Mouse (Mus musculus) lung, postnatal 0 days (tissue): Measurements from ENCODE around the gene Itgb3. TPM values are rescaled to one million over a fixed set of nuclear protein-coding genes. Genes with fewer than 3 reads are reported as not detected.
A peak's percentile ranks its signal among the peaks of the same experiment; 100 is the strongest.

Experiments used
- ATAC-seq: fragments of 200-750 bp; cut with Nextera tagmentation; 2 replicates; pipeline ENCODE4 v1.8.0; 2017; ENCODE audit warnings: moderate library complexity
- DNase-seq: peaks from one replicate; pipeline ENCODE4 v3.0.0-alpha.2; 2016; ENCODE audit warnings: low spot score
- H3K27ac ChIP-seq: fragments of 300-500 bp; sonication (generic); 2 replicates; pipeline ENCODE4 v1.5.1; 2014; ENCODE audit warnings: antibody characterized with exemption, mild to moderate bottlenecking, low read length, mixed read lengths
- H3K27me3 ChIP-seq: fragments of 300-500 bp; sonication (generic); replicated peaks from 2 replicates; pipeline ENCODE4 v1.6.1; 2014; ENCODE audit warnings: low read length, mixed read lengths; ENCODE audit not compliant: insufficient read depth
- H3K36me3 ChIP-seq: fragments of 300-500 bp; sonication (generic); 2 replicates; pipeline ENCODE4 v1.6.1; 2014; ENCODE audit warnings: low read length, mixed read lengths; ENCODE audit not compliant: insufficient read depth
- H3K4me1 ChIP-seq: fragments of 300-500 bp; sonication (generic); 2 replicates; pipeline ENCODE4 v1.6.1; 2014; ENCODE audit warnings: antibody characterized with exemption, low read depth, low read length, mixed read lengths; ENCODE audit not compliant: insufficient read depth
- H3K4me2 ChIP-seq: fragments of 300-500 bp; sonication (generic); replicated peaks from 2 replicates; pipeline ENCODE4 v1.6.1; 2014; ENCODE audit warnings: low read depth, mild to moderate bottlenecking, low read length, moderate library complexity, mixed read lengths
- H3K4me3 ChIP-seq: fragments of 300-500 bp; sonication (generic); 2 replicates; pipeline ENCODE4 v1.5.1; 2014; ENCODE audit warnings: low read depth, low read length
- H3K9ac ChIP-seq: fragments of 300-500 bp; sonication (generic); replicated peaks from 2 replicates; pipeline ENCODE4 v1.6.1; 2014; ENCODE audit warnings: low read depth, mild to moderate bottlenecking
- H3K9me3 ChIP-seq: fragments of 300-500 bp; sonication (generic); 2 replicates; pipeline ENCODE4 v1.6.1; 2016; ENCODE audit warnings: low read length, mixed read lengths
- CTCF ChIP-seq: IDR thresholded peaks from 2 replicates; pipeline ENCODE4 v1.5.1; 2016; ENCODE audit warnings: antibody characterized with exemption, mild to moderate bottlenecking
- EP300 ChIP-seq: IDR thresholded peaks from 2 replicates; pipeline ENCODE4 v1.6.1; 2016; ENCODE audit warnings: antibody characterized with exemption, mild to moderate bottlenecking, control low read depth
- WGBS: fragments of 180-500 bp; shearing (Covaris S2); extraction: QIAGEN DNeasy Blood & Tissue Kit; methylation state at CpG from one replicate; pipeline ENCODE4 v1.1.7; 2014; 5-methylcytosine and 5-hydroxymethylcytosine counted together
- polyA plus RNA-seq: library from polyadenylated mRNA; unstranded; fragments of >200 nt; fragmentation: Nextera tagmentation; extraction: Ambion mirVana; gene quantifications from 2 replicates; pipeline ENCODE4 v1.2.1, GENCODE M21; 2015

Gene Itgb3
- polyA plus RNA-seq, 1 experiment from 2014 or later = 6.9 TPM

DNA sequence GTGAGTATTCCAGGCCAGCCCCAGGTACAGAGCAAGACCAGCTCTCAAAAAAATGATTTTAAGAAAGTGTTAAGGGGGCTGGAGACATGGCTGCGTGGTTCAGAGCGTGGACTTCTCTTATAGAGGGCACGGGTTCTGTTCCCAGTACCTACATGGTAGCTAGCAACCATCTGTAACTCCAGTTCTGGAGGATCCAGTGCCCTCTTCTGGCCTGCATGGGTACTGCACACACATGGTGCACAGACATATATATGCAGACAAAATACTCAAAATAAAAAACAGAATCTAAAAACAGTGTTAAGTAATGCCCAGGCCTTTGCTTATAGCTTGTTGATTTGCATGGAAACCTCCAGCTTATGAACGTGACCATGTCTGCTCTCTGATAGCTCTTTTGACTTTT lies 52.8 kb downstream of the Itgb3 start:
- TF ChIP-seq CTCF (peak; percentile 21), EP300 (no peak)
- H3K27me3 ChIP-seq = no peaks in the 10 kb centered on the region
- no peak overlapping the region for H3K9ac ChIP-seq
- no peak for DNase-seq
- no peak overlapping the region for H3K4me3 ChIP-seq
- no peak overlapping the region for H3K27ac ChIP-seq
- WGBS = 94% methylated on average over 4 of the region's 4 CpGs
- no peak overlapping the region for H3K4me2 ChIP-seq
- H3K9me3 ChIP-seq = no peaks in the 10 kb centered on the region
- H3K4me1 ChIP-seq = no peaks in the 10 kb centered on the region
- no peak for ATAC-seq
- H3K36me3 ChIP-seq = no peaks in the 10 kb centered on the region

DNA sequence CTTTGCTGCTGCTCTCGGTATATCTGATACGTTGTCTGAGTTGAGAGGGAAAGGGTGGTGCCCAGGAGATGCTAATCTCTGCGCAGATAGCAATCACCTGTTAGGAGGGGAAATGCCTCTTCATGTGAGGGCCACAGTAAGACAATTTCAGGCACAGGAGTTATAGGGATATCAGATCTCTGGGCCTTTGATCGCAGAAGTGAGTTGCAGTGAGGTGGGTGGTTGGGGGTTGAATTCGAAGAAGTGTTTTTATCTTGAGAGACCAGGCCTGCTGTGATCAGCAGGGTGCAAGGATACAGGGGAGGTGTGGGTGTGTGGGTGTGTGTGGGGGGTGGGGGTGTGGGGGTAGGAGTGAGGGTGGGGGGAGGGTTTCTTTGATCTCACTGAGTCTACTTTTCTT lies 53.3 kb downstream of the Itgb3 start:
- Histone ChIP-seq H3K9me3 (no peaks in the 10 kb centered on the region), H3K27me3 (no peaks in the 10 kb centered on the region), H3K27ac (no peak overlapping the region), H3K4me1 (no peaks in the 10 kb centered on the region), H3K9ac (no peak overlapping the region), H3K4me3 (no peak overlapping the region), H3K4me2 (no peak overlapping the region), H3K36me3 (no peaks in the 10 kb centered on the region)
- no peak for TF ChIP-seq EP300
- TF ChIP-seq CTCF = no peak
- no peak for ATAC-seq
- 80% methylated on average over 5 of the region's 5 CpGs for WGBS
- no peak for DNase-seq

DNA sequence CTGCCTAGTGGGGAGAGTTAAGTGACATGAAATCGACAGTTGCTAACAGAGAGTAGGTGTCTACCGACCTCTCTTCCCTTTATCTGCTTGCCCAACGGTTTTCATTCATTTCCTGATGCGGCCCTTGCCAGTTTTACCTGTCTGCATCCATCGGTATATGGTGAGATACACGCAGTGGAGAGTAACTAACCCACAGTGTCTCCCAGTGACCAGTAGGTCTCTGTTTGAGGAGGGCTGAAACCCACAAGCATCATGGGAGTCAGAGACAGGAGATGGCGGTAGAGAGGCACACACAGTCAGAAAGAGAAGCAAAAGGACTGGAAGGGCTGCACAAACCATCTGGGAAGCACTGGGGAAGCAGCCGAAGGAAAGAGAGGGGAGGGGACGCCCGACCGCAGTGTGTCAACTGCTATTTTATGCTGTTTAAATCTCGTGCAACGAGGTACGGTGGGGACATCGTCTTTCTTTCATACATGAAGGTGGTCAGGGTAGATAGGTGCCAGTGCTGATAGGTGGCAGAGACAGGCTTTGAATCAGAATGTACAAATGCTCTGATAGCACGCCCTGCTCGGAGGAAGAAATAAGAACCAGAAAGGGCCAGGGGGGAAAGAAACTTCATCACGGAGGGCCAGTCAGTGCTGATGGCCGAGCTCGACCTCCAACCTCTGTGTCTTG lies 53.9 kb downstream of the Itgb3 start:
- H3K27ac ChIP-seq = no peak overlapping the region
- no peaks in the 10 kb centered on the region for H3K36me3 ChIP-seq
- no peaks in the 10 kb centered on the region for H3K4me1 ChIP-seq
- no peak overlapping the region for H3K4me2 ChIP-seq
- WGBS = 74% methylated on average over 20 of the region's 20 CpGs
- no peaks in the 10 kb centered on the region for H3K27me3 ChIP-seq
- H3K9ac ChIP-seq = no peak overlapping the region
- H3K9me3 ChIP-seq = no peaks in the 10 kb centered on the region
- DNase-seq (no peak), ATAC-seq (no peak)
- no peak overlapping the region for H3K4me3 ChIP-seq
- peak; percentile 51 for TF ChIP-seq CTCF
- no peak for TF ChIP-seq EP300

DNA sequence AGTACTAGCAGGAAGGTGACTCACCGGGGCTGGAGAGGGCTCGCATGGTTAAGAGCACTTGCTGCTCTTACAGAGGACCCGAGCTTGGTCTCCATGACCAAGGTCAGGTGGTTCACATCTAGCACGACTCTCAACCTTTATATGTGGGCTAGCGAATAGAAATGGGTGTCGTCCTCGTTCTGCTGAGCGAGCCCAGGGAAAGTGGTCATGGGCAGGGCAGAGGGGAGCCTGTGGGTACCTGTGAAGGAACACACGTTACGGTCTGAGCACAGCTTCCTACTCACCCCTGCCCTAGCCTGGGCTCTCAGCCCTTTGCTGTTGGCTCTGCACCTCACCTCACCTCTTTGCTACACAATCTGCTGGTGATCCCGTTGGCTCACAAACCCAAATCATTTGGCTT lies 54.8 kb downstream of the Itgb3 start:
- DNase-seq = no peak
- H3K9ac ChIP-seq = no peak overlapping the region
- H3K36me3 ChIP-seq = no peaks in the 10 kb centered on the region
- H3K4me1 ChIP-seq = peaks cover 1% of the 10 kb centered on the region; the same call in 1 of the 2 replicates
- no peak overlapping the region for H3K27ac ChIP-seq
- H3K27me3 ChIP-seq = no peaks in the 10 kb centered on the region
- 0 out of 2 replicates have a peak, but pooled peaks have one; percentile 30 for ATAC-seq
- TF ChIP-seq EP300 (no peak), CTCF (no peak)
- no peak overlapping the region for H3K4me2 ChIP-seq
- 70% methylated on average over 11 of the region's 11 CpGs for WGBS
- H3K9me3 ChIP-seq = no peaks in the 10 kb centered on the region
- no peak overlapping the region for H3K4me3 ChIP-seq

DNA sequence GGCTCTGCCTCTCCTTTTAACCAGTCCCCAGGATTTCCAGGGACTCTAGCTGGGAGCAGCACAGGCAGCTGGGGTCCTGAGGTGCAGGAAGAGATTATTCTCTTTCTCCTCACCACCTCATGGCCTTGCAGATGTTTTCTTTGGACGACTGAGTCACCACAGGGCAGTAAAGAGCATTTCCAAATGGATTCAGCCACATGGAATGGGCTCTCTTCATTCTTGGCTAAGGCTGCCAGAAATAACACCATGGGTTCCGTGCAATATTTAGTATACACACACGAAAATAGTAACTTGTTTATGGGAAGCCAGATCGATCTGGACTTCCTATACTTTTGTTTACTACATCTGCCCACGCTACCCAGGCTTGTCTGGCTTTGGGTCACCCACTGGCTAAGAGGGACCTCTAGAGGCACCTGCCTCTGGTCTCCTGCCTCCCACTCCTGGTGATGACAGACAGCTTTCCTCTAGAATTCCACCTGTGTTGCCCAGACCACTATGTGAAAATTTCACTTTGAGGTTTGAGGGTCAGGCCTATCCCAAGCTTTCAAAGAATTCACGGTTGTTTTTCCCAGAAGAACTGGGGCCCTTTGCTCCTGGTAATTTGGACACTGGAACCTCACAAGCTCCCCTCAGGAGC lies 55.6 kb downstream of the Itgb3 start:
- H3K36me3 ChIP-seq = no peaks in the 10 kb centered on the region
- peaks cover 3% of the 10 kb centered on the region; the same call in 1 of the 2 replicates for H3K4me1 ChIP-seq
- WGBS = 40% methylated on average over 6 of the region's 6 CpGs
- no peak overlapping the region for H3K9ac ChIP-seq
- TF ChIP-seq CTCF = no peak
- TF ChIP-seq EP300 = no peak
- H3K9me3 ChIP-seq = no peaks in the 10 kb centered on the region
- no peaks in the 10 kb centered on the region for H3K27me3 ChIP-seq
- no peak overlapping the region for H3K4me3 ChIP-seq
- no peak overlapping the region for H3K4me2 ChIP-seq
- DNase-seq = no peak
- no peak for ATAC-seq
- no peak overlapping the region for H3K27ac ChIP-seq

DNA sequence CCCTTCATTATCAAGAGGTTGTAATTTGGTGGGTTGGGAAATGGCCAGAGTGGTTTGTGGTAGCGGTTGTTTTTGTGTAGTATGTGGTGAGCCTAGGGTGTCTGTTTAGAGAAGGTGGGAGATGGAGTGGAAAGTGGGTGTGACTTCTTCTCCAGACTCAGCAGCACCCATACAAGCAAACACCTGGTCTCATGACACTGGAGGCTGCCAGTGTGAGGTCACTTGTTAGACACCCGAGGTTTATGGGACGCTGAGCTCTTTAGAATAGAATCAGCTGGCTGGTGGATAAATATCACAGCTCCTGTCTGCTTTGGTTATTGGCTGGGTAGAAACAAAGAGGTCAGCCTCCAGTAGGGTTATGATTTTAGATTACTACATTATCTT lies 56.1 kb downstream of the Itgb3 start:
- Histone ChIP-seq H3K4me3 (no peak overlapping the region), H3K9me3 (no peaks in the 10 kb centered on the region), H3K27ac (no peak overlapping the region), H3K9ac (no peak overlapping the region), H3K36me3 (no peaks in the 10 kb centered on the region), H3K27me3 (no peaks in the 10 kb centered on the region), H3K4me2 (no peak overlapping the region), H3K4me1 (peaks cover 3% of the 10 kb centered on the region; the same call in 1 of the 2 replicates)
- no peak for ATAC-seq
- 54% methylated on average over 3 of the region's 3 CpGs for WGBS
- TF ChIP-seq EP300 = no peak
- no peak for TF ChIP-seq CTCF
- no peak for DNase-seq
